Comparison of ENCODE assay signal across 8 mouse cellular contexts in the genomic region with DNA sequence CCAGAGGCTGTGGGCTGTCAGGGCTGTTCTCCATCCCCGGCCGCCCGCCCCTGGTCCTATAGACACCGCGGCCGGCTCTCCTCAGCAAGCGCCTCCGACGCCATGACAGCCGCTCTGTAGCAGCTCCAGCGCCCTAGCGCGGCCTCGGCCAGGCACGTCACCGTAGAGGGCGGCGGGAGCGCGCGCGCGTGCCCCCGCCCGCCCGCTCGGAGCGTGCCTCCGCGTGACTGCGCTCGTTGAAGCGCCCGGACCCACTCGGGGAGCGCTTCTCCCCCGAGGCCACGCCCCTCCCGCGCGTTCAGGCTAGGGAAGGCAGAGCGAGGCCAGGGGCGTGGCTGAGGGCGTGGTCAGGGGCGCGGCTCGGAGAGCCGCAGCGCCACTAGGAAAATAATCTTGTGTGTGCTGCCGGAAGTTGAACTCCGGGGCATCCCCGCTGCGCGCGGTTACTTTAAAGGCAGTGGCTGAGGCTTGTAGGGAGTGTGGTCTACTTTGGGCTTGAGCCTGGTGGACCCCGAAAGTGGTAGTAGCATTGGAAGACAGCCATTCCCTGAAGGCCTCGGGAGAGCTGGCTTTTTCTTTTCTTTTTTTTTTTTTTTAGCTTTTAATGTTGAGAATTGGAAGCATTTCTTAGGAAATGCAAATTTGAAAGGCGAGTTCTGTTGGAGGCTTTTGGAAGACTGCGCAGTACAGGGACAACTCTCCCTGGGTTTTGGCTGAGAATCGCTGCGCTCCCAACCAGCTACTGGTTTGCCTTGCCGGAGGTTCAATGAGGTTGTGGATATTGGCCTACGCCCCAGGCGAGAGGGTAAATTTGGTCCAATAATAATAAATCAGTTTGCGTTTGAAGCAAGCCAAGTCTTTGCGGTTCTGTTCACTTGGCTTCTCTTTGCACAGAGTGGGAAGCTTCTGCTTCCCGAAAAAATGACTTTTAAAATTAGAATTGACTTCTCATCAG. TPM values are rescaled to one million over a fixed set of nuclear protein-coding genes. Genes with fewer than 3 reads are reported as not detected.
DNase-seq lines count a peak whose midpoint lies in the region; ATAC-seq lines count a peak whose summit lies in the region.

A gene (minus strand): TSS at position 162 of the 955 bp plus-strand sequence.

- peaks cover 42% of the 10 kb centered on the region for H3K79me2 ChIP-seq in macrophage (ENCODE audit: inconsistent target)

- peak within 1 kb of the TSS; percentile 65 for H3K4me2 ChIP-seq in hindbrain, embryonic 16.5 days (ENCODE audit: low read length)

- H3K27me3 ChIP-seq in hindbrain, embryonic 16.5 days (replicated peaks; ENCODE audit: control insufficient read depth, insufficient read depth, low read length) = no peaks in the 10 kb centered on the region

- H3K4me3 ChIP-seq in hindbrain, embryonic 16.5 days (ENCODE audit: low read length) = peak within 1 kb of the TSS; percentile 99
- peak within 1 kb of the TSS; percentile 82 for H3K4me3 ChIP-seq in macrophage (ENCODE audit: inconsistent target)

- H3K9me3 ChIP-seq in hindbrain, embryonic 16.5 days (ENCODE audit: control insufficient read depth, low read length) = no peaks in the 10 kb centered on the region

- peak within 1 kb of the TSS; percentile 98 for H3K27ac ChIP-seq in hindbrain, embryonic 16.5 days (ENCODE audit: low read depth, low read length)
- H3K27ac ChIP-seq in macrophage = peak within 1 kb of the TSS; percentile 94

- peak within 1 kb of the TSS; percentile 99 for H3K9ac ChIP-seq in hindbrain, embryonic 16.5 days (ENCODE audit: low read depth, low read length)

- H3K4me1 ChIP-seq in hindbrain, embryonic 16.5 days (ENCODE audit: control insufficient read depth, insufficient read depth, low read depth, low read length) = peaks cover 27% of the 10 kb centered on the region

- WGBS in hindbrain, embryonic 16.5 days = 2% methylated on average over 64 of the region's 67 CpGs
- WGBS in macrophage (ENCODE audit: missing documents) = 1% methylated on average over 67 of the region's 67 CpGs

- peak; percentile 98 for DNase-seq in T-cell, adult 2 months (ENCODE audit: low spot score)
- DNase-seq in cerebellum, postnatal 36 days = peak; percentile 96 to 100
- DNase-seq in gastrocnemius, adult 18-20 months (ENCODE audit: low spot score) = peak; percentile 97
- peak; percentile 98 to 99 for DNase-seq in left cerebral cortex, adult 18-20 months (ENCODE audit: low spot score in 2 of 2)
- peak; percentile 99 for DNase-seq in right cerebral cortex, adult 18-20 months
- DNase-seq in urinary bladder, postnatal 10 days (ENCODE audit: low spot score) = peak; percentile 90

- H3K36me3 ChIP-seq in hindbrain, embryonic 16.5 days (ENCODE audit: control insufficient read depth, insufficient read depth, low read length) = no peaks in the 10 kb centered on the region
- no peaks in the 10 kb centered on the region for H3K36me3 ChIP-seq in macrophage (ENCODE audit: inconsistent target)

- peak; percentile 98 for ATAC-seq in hindbrain, embryonic 16.5 days

RNA-seq across cellular contexts. Expression of the gene that starts here (rescaled TPM):
- 10 to 100 TPM; 12.5 to 13.9 TPM for total RNA-seq in gastrocnemius, adult 18-20 months (2021)
- polyA plus RNA-seq in hindbrain, embryonic 16.5 days (2015; fragmentation: Nextera tagmentation; extraction: Ambion mirVana) = 20.1 and 22.2 TPM in 2 replicates
- total RNA-seq in left cerebral cortex, adult 18-20 months (2021) = 10 to 100 TPM; 41.6 to 41.9 TPM
- 100 to 1,000 TPM in 1 of 26 experiments, 10 to 100 TPM in 22, 1 to 10 TPM in 3; 9.0 to 105 (median 53.3) TPM for total RNA-seq in macrophage (2018; cell fraction: chromatin; rRNA removed)
- 10 to 100 TPM; 18.9 to 57.4 (median 39.0) TPM for total RNA-seq in macrophage (2018; cell fraction: cytosol; rRNA removed)
- total RNA-seq in macrophage (2018; cell fraction: nucleus; rRNA removed) = 100 to 1,000 TPM in 3 of 26 experiments, 10 to 100 TPM in 23; 21.4 to 114 (median 52.0) TPM
- 20.6 to 29.2 TPM (median 25.6 TPM) in 3 replicates for polyA plus RNA-seq in macrophage (2018)

Comparison
In these comparisons a context has a peak if more than half of its experiments do, and no peak if none do; other contexts are left out.
1. Peak in every context shown above with its lines: DNase-seq, ATAC-seq, H3K4me3 ChIP-seq and H3K27ac ChIP-seq.